Mouse (Mus musculus) erythroblast, embryonic 14.5 days (primary cell): Measurements from ENCODE around the gene Copg2.

Experiments
- GATA1 ChIP-seq: IDR thresholded peaks from 2 replicates; pipeline ENCODE4 v1.6.1; 2012; ENCODE audit warnings: low read length, inconsistent platforms, mixed read lengths
- TAL1 ChIP-seq: IDR thresholded peaks from 3 replicates; pipeline ENCODE4 v1.6.1; 2012; ENCODE audit warnings: low read length, inconsistent platforms, mixed read lengths

DNA sequence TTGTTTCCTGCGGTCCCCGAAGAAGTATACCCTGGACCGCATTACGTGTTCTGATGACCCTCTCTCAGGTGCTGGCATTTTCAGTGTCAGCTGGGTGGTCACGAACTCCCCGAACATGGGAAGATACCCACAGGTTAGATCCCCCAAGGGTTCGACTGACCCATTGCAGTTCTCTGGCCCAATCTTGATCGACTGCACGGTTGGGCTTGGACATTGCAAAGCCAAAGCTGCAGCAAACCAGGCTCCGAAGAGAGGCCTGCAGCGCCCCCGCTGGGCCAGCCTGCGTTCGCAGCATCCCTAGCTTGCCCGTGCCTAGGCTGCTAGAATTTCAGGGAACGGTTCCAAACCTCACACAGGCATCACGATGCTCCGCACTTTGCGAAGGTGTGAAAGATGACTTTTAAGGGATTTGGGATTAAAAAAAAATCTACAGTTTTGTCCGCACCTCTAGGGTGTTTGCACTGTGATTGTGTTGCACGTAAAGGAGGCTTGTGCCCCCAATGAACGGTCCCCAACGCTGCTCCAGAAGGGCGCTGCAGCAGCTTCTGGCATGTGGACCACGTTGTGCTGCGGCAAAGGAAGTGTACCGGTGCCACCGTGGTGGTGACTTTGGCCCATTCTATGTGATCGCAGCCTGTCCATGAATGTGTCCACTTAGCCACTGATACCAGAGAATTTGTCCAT, 159.6 kb downstream of the Copg2 start:
- no peak for TF ChIP-seq GATA1
- TF ChIP-seq TAL1 = no peak
